Mouse (Mus musculus) embryonic facial prominence, embryonic 14.5 days (tissue): ENCODE results near the gene Ctnnbip1. TPM values are rescaled to one million over a fixed set of nuclear protein-coding genes. Genes with fewer than 3 reads are reported as not detected.

ENCODE experiments used
- ATAC-seq: fragments of 200-750 bp; cut with Nextera tagmentation; 2 replicates; pipeline ENCODE4 v1.8.0; 2017; ENCODE audit warnings: low read depth, moderate number of reproducible peaks, moderate TSS enrichment
- DNase-seq: peaks from one replicate; pipeline ENCODE4 v3.0.0-alpha.2; 2015; ENCODE audit warnings: low spot score
- H3K27ac ChIP-seq: fragments of 300-500 bp; sonication (generic); replicated peaks from 2 replicates; pipeline ENCODE4 v1.5.1; 2014; ENCODE audit warnings: low read depth, mild to moderate bottlenecking, low read length, moderate library complexity
- H3K27me3 ChIP-seq: fragments of 300-500 bp; sonication (generic); replicated peaks from 2 replicates; pipeline ENCODE4 v1.6.1; 2014; ENCODE audit warnings: low read length; ENCODE audit not compliant: control insufficient read depth, insufficient read depth
- H3K36me3 ChIP-seq: fragments of 300-500 bp; sonication (generic); 2 replicates; pipeline ENCODE4 v1.6.1; 2014; ENCODE audit warnings: low read length, mixed read lengths; ENCODE audit not compliant: control insufficient read depth, insufficient read depth
- H3K4me1 ChIP-seq: fragments of 300-500 bp; sonication (generic); 2 replicates; pipeline ENCODE4 v1.6.1; 2014; ENCODE audit warnings: antibody characterized with exemption, low read length; ENCODE audit not compliant: control insufficient read depth, insufficient read depth
- H3K4me2 ChIP-seq: fragments of 300-500 bp; sonication (generic); 2 replicates; pipeline ENCODE4 v1.6.1; 2014; ENCODE audit warnings: low read depth, mild to moderate bottlenecking, low read length, moderate library complexity, mixed read lengths
- H3K4me3 ChIP-seq: fragments of 300-500 bp; sonication (generic); 2 replicates; pipeline ENCODE4 v1.5.1; 2014; ENCODE audit warnings: low read depth, mild to moderate bottlenecking, low read length
- H3K9ac ChIP-seq: fragments of 300-500 bp; sonication (generic); 2 replicates; pipeline ENCODE4 v1.6.1; 2014; ENCODE audit warnings: low read depth, mild to moderate bottlenecking, low read length, moderate library complexity, mixed read lengths
- H3K9me3 ChIP-seq: fragments of 300-500 bp; sonication (generic); 2 replicates; pipeline ENCODE4 v1.6.1; 2016; ENCODE audit warnings: low read length; ENCODE audit not compliant: control insufficient read depth
- WGBS: fragments of 180-500 bp; shearing (Covaris S2); extraction: QIAGEN DNeasy Blood & Tissue Kit; methylation state at CpG from one replicate; pipeline ENCODE4 v1.1.7; 2014; 5-methylcytosine and 5-hydroxymethylcytosine counted together
- polyA plus RNA-seq: library from polyadenylated mRNA; unstranded; fragments of >200 nt; fragmentation: Nextera tagmentation; extraction: Ambion mirVana; gene quantifications from 2 replicates; pipeline ENCODE4 v1.2.1, GENCODE M21; 2014

Ctnnbip1 gene
- polyA plus RNA-seq, 1 experiment from 2014 or later: 68.7 TPM

DNA sequence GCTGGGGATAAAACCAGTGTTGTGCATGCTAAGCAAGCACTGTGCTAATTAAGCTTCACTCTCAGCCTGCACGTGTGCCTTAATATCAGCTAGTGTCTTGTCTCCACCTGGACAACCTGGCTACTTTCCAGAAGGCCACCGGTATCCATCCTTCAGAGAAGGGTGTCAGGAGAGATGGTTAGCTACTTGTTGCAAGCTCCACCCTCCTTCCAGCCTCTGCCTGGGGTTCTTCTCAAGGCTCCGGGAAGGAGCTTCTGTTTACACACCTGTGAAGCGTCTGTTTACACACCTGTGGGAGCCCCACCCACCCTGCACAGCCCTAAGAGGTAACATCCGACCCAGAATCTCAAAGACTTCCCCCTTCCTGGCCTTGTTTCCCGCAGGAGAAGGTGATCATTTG lies 50.6 kb downstream of the Ctnnbip1 start:
- 13% methylated on average over 6 of the region's 6 CpGs for WGBS
- no peaks in the 10 kb centered on the region for H3K9me3 ChIP-seq
- no peak overlapping the region for H3K4me3 ChIP-seq
- H3K27me3 ChIP-seq: no peaks in the 10 kb centered on the region
- DNase-seq (peak; percentile 51), ATAC-seq (no peak)
- H3K4me1 ChIP-seq: peaks cover 16% of the 10 kb centered on the region
- no peak overlapping the region for H3K9ac ChIP-seq
- H3K36me3 ChIP-seq: peaks cover 8% of the 10 kb centered on the region; the same call in 1 of the 2 replicates
- H3K4me2 ChIP-seq: no peak overlapping the region
- no peak overlapping the region for H3K27ac ChIP-seq

DNA sequence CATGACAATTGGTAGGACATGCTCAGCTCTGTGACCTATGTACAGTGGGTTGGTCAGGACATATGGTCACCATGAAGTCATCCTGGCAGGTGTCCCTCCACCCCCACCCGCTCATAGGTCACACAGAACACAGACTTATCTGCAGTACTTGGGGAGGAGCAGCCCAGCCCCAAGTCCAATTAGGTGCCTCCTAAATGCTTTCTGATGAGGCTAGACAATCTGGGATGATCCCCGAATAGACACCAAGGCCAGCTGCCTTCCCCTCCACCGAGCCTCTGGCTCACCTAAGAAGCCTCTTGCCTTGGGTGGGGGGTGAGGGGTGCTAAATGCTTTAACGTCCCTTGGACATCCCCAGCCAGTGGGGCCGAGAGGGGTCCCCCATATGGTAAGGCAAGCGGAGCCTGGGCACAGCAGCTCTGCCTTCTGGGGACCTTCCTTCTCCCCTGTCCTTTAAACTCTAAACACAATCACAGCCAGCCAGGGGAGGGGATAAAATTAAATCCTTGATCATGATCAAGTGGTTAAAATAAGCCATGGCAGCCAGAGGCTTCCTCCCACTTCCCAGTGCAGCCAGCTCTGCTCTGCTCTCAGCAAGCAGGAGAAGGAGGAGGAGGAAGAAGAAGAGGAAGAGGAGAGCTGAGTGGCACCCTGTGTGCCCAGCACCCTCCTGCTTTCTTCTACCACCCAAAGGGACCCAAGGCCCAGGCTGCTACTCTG lies 51.9 kb downstream of the Ctnnbip1 start:
- no peak overlapping the region for H3K4me3 ChIP-seq
- peaks cover 8% of the 10 kb centered on the region; the same call in 1 of the 2 replicates for H3K36me3 ChIP-seq
- H3K9me3 ChIP-seq: no peaks in the 10 kb centered on the region
- H3K27ac ChIP-seq: no peak overlapping the region
- WGBS: 72% methylated on average over 6 of the region's 6 CpGs
- peaks cover 13% of the 10 kb centered on the region for H3K4me1 ChIP-seq
- no peak overlapping the region for H3K4me2 ChIP-seq
- ATAC-seq (no peak), DNase-seq (no peak)
- no peak overlapping the region for H3K9ac ChIP-seq
- H3K27me3 ChIP-seq: no peaks in the 10 kb centered on the region

DNA sequence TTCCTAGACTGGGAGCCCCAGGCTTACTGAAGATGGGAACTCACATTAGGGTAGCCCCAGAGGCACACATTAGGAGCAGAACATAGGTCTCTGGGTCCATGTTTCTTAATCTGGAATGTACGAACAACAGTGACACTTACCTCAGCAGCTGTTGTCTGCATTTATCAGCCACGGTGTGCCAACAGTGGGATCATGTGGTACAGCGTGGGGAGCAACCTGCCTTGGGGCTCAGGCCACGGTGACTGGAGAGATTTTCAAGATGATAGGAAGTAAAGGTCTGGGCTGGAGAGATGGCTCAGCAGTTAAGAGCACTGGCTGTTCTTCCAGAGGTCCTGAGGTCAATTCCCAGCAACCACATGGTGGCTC lies 52.4 kb downstream of the Ctnnbip1 start:
- Histone ChIP-seq H3K9ac (no peak overlapping the region), H3K27me3 (no peaks in the 10 kb centered on the region), H3K27ac (no peak overlapping the region), H3K36me3 (peaks cover 8% of the 10 kb centered on the region; the same call in 1 of the 2 replicates), H3K4me1 (peaks cover 11% of the 10 kb centered on the region), H3K4me3 (no peak overlapping the region), H3K4me2 (no peak overlapping the region), H3K9me3 (no peaks in the 10 kb centered on the region)
- ATAC-seq (no peak), DNase-seq (no peak)
- WGBS: 70% methylated on average over 4 of the region's 4 CpGs

DNA sequence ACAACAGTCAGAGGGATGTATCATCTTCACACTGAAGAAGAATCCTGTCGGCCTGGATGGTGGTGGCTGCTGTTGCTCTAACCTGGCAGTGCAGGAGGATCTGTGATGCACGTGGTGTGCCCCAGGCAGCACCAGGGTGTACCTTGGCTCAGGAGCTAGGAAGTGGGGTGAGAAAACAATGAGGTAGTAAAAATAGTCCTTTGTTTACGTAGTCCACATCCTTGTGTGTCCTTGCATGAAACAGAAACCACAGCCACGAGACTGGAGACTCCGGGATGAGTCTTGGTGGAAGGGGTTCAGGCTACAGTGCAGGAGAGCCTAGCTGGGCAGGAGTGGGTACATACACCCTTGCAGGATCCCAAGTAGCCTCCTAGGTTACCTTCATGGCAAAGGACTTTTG lies 53.2 kb downstream of the Ctnnbip1 start:
- H3K36me3 ChIP-seq: peaks cover 2% of the 10 kb centered on the region; the same call in 1 of the 2 replicates
- H3K4me2 ChIP-seq: no peak overlapping the region
- ATAC-seq (no peak), DNase-seq (no peak)
- H3K27ac ChIP-seq: peak overlapping the region; percentile 45; the same call in 1 of the 2 replicates
- H3K27me3 ChIP-seq: no peaks in the 10 kb centered on the region
- no peak overlapping the region for H3K4me3 ChIP-seq
- H3K9ac ChIP-seq: no peak overlapping the region
- WGBS: 70% methylated on average over 5 of the region's 5 CpGs
- peaks cover 11% of the 10 kb centered on the region for H3K4me1 ChIP-seq
- no peaks in the 10 kb centered on the region for H3K9me3 ChIP-seq

DNA sequence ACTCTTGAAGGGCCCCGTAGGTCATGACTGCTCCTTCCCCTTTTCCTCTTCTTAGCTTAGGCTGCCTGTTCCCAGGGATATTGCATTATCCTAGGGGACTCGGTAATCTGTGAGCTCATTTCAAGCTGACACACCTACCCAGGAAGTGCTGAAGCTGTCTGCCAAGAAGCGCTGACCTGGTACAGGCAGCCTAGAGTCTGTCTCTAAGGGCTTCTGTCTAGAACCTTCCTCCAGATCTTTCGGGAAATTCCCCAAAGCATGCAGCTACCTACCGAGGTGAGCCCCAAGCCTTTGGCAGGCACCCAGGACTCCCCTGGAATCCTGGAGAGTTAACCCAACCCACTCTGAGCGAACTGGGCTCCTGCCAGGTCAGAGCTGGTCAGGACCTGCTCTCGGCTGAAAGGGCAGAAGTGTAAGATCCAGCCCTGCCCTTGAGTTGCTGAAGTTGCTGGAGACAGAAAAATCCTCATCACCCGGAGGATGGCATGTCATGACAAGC lies 53.7 kb downstream of the Ctnnbip1 start:
- Histone ChIP-seq H3K27me3 (no peaks in the 10 kb centered on the region), H3K4me2 (no peak overlapping the region), H3K36me3 (no peaks in the 10 kb centered on the region), H3K27ac (peak overlapping the region; percentile 45; the same call in 1 of the 2 replicates), H3K4me3 (no peak overlapping the region), H3K9ac (no peak overlapping the region), H3K9me3 (no peaks in the 10 kb centered on the region), H3K4me1 (peaks cover 11% of the 10 kb centered on the region)
- WGBS: 33% methylated on average over 8 of the region's 8 CpGs
- peak; percentile 84 for DNase-seq
- peak; percentile 35 for ATAC-seq

DNA sequence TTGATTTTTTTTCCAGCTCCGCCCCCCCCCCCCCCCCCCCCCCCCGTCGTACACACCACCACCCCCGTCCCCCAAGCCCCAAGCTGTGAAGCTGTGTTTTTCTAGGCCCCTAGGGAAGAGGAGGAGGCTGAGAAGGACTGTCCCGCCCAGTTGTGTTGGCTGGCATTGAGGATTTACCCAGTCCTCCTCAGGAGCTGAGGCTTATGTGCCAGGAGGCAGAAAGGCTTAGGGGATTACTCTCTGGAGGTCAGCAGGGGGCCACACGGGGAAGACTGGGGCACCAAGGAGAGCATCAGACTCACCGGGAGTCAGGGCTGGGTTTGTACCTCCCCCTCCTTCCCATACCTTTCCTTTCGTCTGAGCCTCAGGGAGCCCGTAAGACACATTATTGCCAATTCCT lies 54.4 kb downstream of the Ctnnbip1 start:
- DNase-seq (peak; percentile 81), ATAC-seq (peak; percentile 70)
- H3K9ac ChIP-seq: no peak overlapping the region
- 24% methylated on average over 5 of the region's 9 CpGs for WGBS
- H3K4me2 ChIP-seq: no peak overlapping the region
- no peaks in the 10 kb centered on the region for H3K36me3 ChIP-seq
- no peaks in the 10 kb centered on the region for H3K9me3 ChIP-seq
- peak overlapping the region; percentile 13; the same call in 1 of the 2 replicates for H3K27ac ChIP-seq
- H3K4me3 ChIP-seq: no peak overlapping the region
- no peaks in the 10 kb centered on the region for H3K27me3 ChIP-seq
- peaks cover 11% of the 10 kb centered on the region for H3K4me1 ChIP-seq

DNA sequence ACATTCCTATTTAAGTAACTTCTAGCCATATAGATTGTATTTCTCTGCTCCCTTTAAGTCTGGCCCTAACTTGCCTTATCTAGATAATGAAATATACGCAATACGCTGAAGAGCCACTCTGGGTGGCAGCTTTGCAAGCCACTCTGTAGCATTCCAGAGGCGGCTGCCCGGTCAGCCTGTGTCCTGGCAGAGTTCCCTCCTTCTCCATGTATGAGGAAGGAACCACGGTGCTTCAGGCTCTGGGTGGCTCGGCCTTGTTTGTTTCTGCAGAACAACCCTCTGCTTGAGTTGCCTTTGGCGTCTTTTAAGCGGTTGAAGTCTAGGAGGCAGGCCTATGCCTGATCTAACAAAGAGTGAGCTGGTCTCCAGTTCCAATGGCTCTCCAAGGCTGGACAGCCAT lies 54.8 kb downstream of the Ctnnbip1 start:
- Histone ChIP-seq H3K9ac (no peak overlapping the region), H3K4me2 (no peak overlapping the region), H3K9me3 (no peaks in the 10 kb centered on the region), H3K36me3 (no peaks in the 10 kb centered on the region), H3K27ac (peak overlapping the region; percentile 41), H3K27me3 (no peaks in the 10 kb centered on the region), H3K4me3 (no peak overlapping the region), H3K4me1 (peaks cover 11% of the 10 kb centered on the region)
- no peak for ATAC-seq
- 45% methylated on average over 8 of the region's 8 CpGs for WGBS
- DNase-seq: no peak

DNA sequence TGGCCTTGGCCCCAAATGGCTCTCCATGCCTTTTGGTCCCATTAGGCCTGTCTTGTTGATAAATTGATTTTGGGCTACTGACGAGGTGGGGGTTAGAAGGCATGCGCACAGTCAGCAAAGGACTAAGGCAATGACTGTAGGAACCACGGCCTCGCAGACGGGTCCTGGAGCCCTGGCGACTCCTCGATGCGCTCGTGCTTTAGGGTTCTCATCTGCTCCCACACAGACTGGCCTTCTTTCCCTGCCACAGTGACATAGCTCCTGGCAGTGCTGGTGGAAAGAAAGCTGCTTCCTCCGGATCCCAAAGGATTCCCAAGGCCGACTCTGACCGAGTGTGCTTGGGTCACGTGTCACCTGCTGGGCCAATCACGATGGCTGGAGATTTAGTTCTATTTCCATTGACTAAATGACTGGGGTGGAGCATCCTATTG lies 56.4 kb downstream of the Ctnnbip1 start:
- Histone ChIP-seq H3K9ac (no peak overlapping the region), H3K4me1 (peaks cover 11% of the 10 kb centered on the region), H3K36me3 (no peaks in the 10 kb centered on the region), H3K27ac (no peak overlapping the region), H3K4me2 (no peak overlapping the region), H3K4me3 (no peak overlapping the region), H3K9me3 (no peaks in the 10 kb centered on the region), H3K27me3 (no peaks in the 10 kb centered on the region)
- whole genome bisulfite sequencing: 72% methylated on average over 14 of the region's 14 CpGs
- ATAC-seq: no peak
- DNase-seq: no peak

DNA sequence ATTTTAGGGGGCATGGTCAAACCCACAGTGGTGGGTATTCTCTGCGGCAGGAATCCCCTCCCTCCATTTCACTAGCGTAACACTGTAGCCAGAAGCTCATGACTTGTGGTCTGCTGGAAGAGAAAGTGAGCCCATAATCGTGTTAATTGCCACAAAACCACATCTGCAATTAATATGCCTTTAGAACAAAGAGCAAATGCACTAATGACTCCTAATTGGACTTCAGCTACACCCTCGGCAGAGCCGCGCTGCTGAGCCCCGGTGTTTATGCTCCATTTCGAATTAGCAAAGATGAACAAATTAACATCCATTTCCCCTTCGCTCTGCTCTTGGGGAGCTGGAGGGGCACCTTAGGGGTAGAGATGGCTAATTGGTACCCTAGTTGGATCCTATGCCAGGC lies 58.0 kb downstream of the Ctnnbip1 start:
- H3K27ac ChIP-seq: no peak overlapping the region
- ATAC-seq (no peak), DNase-seq (no peak)
- 59% methylated on average over 9 of the region's 9 CpGs for WGBS
- H3K4me3 ChIP-seq: no peak overlapping the region
- no peak overlapping the region for H3K4me2 ChIP-seq
- no peaks in the 10 kb centered on the region for H3K36me3 ChIP-seq
- no peaks in the 10 kb centered on the region for H3K27me3 ChIP-seq
- H3K9me3 ChIP-seq: no peaks in the 10 kb centered on the region
- H3K9ac ChIP-seq: no peak overlapping the region
- H3K4me1 ChIP-seq: peaks cover 11% of the 10 kb centered on the region
